Mouse (Mus musculus) cerebral cortex, adult 2 months (tissue): ENCODE measurements around the gene Anapc1.

Experiments
- WGBS: fragments of 180-500 bp; shearing (Covaris S2); methylation state at CpG from one replicate; pipeline ENCODE4 v1.1.7; 2018; 5-methylcytosine and 5-hydroxymethylcytosine counted together

The Anapc1 gene

DNA sequence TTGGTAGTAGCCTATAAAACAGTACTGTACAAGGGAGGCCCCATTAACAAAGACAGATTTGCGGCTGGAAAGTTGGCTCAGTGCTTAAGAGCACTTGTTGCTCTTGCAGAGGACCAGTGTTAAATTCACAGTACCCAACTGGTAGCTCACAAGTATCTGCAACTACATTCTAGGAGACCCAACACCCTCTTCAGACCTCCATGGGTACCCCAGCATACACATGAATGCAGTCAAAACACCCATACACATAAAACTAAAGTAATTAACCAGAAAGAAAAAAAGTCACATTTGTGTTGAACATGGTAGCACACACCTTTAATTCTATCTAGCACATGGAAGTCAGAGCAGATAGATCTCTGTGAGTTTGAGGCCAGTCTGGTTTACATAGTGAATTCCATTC lies 9.9 kb upstream of the Anapc1 start:
- 98% methylated on average over 1 of the region's 1 CpGs for WGBS

DNA sequence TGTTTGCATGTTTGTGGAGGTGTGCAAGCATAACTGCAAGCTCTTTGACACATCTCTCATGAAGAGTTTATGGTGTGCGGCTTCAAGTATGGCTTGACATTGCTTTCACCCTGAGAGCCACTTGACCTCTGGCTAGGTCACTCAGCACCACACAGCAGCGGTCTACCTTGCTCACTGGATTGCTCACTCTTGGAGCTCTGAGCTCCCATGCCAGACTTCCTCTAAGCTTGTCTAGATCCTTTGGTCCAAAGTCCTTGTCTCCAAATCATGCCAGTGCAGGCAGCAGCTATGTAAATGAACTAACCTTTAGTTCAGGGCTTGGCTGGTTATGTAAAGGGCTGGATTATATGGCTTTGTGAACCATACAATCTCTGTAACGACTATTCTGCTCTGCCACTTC lies 9.2 kb upstream of the Anapc1 start:
- WGBS: 87% methylated on average over 3 of the region's 3 CpGs

DNA sequence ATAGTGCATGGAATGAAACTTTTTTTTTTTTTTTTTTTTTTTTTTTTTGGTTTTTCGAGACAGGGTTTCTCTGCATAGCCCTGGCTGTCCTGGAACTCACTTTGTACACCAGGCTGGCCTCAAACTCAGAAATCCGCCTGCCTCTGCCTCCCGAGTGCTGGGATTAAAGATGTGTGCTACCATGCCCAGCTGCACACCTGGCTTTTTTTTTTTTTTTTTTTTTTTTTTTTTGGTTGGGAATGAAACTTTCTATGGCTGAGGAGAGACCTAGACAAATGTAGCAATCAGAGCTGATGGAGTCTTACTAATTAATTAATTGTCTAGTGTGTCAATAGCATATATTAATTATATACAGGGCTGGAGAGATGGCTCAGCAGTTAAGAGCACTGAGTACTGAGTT lies 6.6 kb upstream of the Anapc1 start:
- WGBS: 69% methylated on average over 3 of the region's 3 CpGs

DNA sequence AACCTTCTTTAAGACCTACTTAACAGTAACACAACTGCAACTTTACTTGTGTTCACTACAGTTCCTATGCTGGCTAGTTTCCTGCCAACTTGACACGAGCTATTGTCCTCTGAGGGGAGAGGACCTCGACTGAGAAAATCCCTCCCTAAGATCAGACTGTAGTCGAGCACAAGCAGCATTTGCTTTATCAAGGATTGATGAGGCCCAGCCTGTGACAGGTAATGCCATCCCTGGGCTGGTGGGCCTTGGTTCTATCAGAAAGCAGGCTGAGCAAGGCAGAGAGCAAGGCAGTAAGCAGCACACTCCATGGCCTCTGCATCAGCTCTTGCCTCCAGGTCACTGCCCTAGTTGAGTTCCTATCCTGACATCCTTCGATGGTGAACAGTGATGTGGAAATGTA lies 6.0 kb upstream of the Anapc1 start:
- 68% methylated on average over 4 of the region's 4 CpGs for WGBS

DNA sequence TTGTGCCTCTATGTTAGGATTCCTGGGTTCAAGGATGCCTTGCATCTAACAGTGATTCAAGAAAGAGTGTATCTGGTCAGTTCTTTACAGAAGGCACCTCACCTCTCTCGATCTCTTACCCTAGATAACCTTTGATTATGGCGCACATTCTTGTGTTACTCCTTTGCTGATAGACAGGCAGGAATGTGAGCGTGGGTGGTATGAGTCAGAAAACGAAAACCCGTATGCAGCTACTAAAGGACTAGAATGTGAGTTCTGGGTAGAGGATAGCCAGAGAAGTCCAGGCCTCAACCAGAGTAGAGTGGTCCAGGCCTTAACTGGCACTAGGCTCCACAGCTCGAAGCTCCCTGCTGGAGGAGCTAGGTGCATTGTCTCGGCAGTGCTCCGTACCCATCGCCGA lies 5.6 kb upstream of the Anapc1 start:
- 89% methylated on average over 10 of the region's 10 CpGs for WGBS

DNA sequence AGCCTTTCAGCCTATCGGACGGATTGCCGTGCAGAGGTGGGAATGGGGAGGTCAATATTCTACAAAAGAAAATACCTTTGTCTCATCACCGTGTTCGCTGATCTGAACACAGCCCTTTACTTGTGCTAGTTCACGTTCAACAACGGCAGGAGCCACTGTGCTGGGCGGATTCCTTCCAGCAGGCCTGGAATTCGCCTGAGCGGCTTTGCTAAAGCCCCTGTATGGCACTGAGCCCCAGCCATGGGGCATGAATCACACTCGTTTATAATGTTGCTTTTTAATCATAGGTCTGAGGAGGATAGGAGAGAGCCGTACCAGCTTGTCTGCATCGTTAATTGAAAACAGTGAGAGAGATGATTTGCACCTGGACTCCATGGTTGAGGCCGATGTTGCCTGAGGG lies 5.1 kb upstream of the Anapc1 start:
- WGBS: 76% methylated on average over 14 of the region's 14 CpGs

DNA sequence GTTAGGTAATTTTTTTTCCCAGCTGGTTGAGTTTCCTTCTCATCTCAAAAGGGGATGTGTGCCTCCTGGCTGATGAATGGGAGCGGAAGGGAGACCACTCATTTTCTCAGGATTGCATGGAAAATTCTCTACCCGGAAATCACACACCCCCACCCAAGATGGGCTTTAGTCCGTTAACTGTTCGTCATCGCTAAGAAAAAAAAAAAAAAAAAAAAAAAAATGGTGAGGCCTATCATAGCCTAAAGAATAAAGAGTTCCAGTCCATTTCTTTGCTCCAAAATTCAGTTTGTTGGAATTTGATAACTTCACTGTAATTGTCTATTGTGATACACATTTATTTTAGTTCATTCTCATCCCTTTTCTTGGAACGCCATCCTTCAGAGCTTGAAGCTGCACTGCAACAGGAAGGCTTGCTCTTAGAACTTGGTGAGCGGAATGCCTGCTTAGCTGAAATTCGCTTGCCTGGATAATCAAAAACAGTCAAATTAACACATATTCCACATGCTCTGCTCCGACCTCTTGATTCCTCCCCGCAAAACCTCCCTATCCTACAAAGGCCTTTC lies 448 bp upstream of the Anapc1 start:
- 41% methylated on average over 10 of the region's 10 CpGs for WGBS

DNA sequence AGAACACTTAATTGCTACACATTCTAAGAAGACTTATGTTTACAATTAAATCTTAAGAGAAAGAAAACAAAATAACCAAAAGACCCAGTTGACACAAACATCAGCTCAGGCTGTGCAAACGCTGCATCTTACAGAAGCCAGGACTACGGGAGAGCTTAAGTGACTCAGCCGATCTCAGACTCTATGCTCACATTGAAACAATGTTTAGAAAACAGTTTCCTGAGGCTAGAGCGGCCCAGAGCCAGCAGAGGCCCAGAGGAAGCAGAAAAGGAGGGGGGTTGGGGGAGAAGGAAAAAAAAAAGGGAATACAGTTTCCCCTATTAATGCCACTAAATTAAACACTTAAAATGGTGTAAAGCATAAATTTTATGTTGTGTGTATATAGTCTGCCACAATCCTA lies 6.5 kb downstream of the Anapc1 start:
- WGBS: 50% methylated on average over 4 of the region's 4 CpGs

DNA sequence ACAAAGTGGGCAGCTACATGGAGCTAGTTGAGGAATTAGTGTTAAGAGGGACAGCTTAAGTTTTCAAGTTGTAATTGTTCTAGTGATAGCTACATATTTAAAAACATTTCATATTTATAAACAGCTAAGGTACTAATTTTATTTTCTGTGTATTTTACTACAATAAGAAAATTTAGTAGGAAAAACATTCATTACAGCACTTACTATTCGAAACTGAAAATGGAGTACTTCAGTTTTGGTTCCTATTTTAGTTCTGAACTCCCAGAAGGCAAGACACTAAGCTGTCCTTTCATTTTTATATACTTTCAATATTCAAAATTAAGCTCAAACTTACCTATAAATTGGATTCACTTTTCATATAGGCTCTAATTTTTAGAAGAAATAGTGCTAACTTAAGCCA lies 66.6 kb downstream of the Anapc1 start:
- WGBS: 79% methylated on average over 1 of the region's 1 CpGs

DNA sequence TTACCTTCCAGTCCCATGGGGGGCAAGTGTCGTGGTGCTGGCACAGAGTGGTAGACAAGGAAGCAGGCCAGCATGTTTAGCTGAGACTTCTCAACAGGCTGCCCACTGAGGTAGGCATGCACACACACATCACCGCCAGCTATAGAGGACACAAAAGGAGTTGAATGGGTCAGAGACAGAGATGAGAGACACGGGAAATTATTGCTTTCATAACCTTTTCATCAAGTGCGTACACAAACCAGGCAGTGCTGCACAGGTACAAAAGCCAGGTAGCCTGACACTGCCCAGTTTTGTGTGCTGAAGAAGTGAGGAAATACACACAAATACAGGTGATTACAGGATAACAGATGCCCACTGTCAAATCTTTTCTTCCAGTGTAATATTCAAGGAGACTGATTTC lies 71.8 kb downstream of the Anapc1 start:
- WGBS: 93% methylated on average over 4 of the region's 4 CpGs

DNA sequence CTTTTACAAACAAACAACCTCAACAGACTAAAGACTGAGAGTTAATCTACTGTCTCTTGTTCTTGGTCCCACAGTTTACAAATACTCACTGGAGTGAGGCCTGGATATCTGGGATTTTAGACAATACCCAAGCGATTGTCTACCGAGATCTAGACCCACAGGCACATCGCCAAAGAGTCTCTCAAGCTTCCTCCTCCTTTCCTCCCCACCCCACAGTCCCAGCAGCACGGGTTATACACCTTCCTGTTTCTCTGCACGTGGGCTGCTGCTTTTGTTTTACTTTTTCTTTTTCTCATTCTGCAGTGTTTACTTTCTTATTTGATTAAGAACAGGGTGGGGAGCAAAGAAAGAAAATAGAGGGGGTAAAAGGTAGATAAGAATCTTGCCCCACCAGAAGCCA lies 73.8 kb downstream of the Anapc1 start:
- 71% methylated on average over 5 of the region's 5 CpGs for WGBS

DNA sequence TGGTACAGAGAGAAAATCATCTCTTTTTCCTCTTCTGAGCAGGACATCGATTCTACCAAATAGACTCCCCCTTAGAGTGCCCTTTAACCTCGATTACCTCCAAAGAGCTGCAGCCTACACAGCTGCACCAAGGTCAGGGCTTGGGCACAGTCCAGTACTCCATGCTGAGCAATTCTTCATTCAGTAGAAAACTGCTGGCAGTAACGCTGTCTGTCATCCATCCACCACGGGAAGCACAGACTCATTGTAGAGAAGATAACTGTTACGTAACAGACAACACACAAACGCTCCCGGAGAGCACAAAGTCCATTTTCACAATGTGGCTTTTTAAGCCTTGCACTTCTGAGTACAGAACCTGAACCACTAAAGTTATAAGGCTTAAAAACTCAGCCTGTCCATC lies 74.9 kb downstream of the Anapc1 start:
- 73% methylated on average over 7 of the region's 7 CpGs for WGBS

DNA sequence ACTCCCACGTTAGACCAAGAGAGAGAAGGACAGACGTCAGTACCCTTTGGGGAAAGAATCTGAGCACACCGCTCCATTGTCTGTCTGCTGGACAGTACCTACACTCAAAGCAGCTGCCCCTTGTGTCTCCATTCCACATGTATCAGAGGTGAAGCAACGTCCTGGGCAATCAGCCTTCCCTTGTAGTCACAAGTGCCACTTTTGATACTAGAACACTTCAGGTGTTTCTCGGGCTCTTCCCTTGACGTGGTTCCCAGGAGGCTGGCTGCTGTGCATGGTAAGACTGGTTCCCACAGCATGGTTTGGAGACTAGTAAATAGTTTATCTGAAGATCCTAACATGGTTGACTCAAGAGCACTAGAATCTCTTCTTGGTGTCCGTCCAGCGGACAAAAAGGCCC lies 76.0 kb downstream of the Anapc1 start:
- WGBS: 93% methylated on average over 8 of the region's 8 CpGs

DNA sequence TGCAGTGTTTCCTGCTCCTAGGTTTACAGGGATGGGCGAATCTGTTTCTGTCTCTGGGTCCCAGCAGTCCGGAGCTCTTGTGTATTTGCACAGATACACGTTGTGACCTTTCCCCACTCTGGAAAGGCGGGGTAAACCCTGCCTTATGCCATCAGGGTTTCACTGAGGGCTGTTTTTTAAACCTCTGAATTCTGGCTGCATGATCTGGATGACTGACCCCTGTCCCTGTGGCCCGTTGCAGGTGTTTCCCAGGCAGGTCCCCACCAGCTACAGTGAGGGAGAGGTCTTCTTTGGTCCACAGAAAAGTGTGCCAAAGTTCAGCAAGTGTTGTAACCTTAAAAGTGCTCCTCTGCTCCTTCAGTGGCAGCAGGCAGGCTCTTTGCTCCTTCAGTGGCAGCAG lies 77.9 kb downstream of the Anapc1 start:
- WGBS: 88% methylated on average over 5 of the region's 5 CpGs

DNA sequence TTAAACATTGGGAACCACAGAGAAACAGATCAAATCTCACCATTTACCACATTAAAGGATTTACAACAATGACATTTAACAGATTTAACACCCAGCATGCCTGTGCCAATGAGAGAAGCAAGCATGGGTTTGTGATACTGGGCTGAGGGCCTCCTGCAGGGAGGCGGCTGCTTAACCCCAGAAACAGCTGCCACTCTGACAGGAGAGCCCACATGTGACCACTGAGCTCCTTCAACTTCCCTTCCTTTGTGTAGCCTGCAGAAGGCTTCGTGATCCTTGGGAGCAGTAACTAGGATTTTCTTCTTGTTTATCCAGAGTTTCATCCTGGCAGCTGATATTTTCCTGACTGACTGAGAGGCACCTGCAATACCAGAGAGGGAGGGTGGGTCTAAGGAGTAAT lies 85.7 kb downstream of the Anapc1 start:
- 64% methylated on average over 2 of the region's 2 CpGs for WGBS

DNA sequence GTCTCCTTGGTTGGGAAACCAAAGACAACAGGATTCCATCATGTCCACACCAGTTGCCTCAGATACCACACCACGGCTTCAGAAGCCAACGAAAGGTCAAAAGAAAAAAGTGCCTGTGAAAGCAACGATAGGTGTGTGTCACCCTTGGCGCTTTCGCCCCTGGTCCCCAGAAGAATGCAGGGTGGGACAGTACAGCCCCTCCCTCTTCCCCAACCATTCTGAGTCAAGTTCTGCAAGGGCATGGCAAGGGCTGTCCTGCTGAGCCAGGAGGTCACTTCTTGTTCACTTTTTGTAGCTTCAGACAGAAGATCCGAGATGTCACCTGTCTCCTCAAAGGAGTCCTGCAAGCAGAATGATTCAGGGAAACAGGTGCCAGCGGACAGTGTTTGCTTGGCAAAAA lies 94.9 kb downstream of the Anapc1 start:
- WGBS: 94% methylated on average over 7 of the region's 7 CpGs

DNA sequence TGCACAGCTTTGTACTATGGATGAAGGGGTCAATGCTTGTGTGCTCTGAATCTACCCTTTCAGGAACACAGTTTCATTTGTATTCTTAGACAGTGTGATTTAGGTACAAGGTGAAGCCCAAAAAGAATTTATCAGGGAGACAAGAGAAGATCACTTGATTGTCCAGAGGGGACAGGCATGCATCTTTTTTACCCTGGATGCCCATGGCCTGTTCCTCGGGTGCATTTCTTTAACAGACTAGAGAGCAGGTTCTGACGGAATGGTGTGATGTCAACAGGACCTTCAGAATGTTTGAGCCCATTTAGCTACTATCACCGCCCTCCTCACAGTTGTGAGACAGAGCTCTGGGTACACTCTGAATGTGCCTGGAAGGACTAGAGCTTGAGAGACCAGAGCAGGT lies 96.3 kb downstream of the Anapc1 start, which contains the start of gene Spdye4c:
TSS of gene Spdye4c (plus strand) at position 301 of the 400 bp plus-strand sequence.
- 93% methylated on average over 3 of the region's 3 CpGs for WGBS

DNA sequence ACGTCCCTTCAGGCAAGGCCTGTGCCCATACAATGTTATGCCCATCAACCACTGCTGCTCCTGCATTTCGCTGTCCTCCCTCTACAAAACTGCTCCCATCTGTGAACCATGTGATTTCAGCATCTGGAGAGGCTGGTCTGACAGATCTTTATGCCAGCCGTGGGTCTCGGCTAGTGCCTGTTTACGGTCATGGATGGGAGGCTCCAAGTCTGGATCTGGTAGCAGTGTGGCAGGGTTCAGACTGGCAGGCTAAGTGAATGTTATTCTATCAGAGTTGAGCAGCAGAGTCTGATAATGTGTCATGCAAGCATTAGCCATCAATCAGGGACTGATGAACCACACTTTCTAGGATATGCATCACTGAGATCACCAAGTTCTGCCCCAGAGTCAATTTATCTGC lies 104.3 kb downstream of the Anapc1 start:
- WGBS: 86% methylated on average over 5 of the region's 5 CpGs

DNA sequence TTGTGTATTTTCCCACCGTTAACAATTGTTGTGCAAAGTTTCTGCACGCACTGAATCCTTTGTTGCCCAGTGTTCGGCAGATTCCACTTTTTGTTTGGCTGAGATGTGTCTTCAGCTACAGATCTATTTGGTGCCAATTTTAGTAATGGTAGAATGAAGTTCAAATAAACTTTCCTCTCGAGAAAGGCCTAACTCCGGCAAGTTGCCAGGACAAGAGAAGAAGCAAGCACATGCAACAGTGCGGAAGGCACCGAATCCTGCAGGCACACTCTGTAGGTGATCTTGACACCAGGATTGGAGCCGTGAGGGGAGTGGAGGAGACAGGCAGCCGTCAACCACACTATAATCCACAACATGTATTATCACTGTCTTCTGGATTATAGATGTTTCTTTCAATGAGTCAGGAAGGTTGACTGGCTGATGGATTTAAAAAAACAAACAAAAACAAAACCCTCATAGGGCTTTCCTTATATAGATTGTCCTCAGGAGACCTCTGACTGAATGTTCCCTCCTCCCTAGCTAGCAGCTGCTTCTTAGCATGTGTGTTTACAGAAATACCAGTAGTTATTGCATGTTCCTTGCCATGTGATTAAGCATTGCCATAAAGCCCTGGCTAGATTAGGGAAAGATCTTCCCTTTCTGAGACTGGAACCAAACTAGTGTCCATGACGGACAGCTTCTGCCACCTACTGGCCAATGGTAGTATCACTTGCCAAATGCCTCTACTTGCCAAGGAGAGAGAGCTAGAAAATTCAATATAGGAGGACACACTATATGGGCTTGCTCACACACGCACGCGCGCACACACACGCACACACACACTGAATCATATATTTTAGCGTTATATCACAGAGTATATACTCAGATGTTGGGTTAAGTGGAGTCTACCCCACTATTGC lies 114.2 kb downstream of the Anapc1 start:
- 43% methylated on average over 16 of the region's 16 CpGs for WGBS

DNA sequence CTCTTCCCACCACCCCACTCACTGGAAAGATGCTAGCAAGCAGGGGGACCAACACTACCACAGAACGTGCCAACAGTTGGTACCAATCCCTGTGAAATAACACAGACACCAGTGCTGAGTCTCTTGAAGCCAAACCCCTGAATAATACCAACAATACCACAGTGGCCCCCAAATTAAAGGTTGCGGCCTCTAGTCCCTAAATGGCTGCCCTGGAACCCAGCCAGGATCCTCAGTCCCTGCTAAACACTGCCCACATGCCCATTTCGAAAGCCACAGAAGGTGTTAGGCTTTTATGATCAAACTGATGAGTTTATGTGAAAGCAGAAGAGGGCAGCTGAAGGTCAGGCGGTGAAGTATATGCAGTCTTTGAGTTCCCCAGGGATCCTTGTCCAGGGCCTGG lies 116.2 kb downstream of the Anapc1 start:
- WGBS: 87% methylated on average over 4 of the region's 4 CpGs

DNA sequence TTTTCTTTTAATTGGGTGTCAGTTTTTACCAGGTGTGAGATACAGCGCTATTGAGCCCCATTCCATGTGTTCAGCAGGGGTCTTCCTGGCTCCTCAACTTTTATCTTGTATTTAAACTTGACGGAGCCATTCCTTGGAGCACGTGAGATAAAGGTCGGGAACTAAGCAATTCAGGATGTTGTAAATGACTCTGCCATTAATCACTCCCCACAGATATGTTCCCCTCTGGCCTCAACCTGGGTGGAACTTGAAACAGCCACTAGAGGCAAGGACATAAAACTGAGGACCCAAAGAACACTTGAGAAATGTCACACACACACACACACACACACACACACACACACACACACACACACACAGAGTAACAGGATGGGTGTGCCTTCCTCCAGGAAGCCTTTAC lies 118.7 kb downstream of the Anapc1 start:
- WGBS: 87% methylated on average over 4 of the region's 4 CpGs

DNA sequence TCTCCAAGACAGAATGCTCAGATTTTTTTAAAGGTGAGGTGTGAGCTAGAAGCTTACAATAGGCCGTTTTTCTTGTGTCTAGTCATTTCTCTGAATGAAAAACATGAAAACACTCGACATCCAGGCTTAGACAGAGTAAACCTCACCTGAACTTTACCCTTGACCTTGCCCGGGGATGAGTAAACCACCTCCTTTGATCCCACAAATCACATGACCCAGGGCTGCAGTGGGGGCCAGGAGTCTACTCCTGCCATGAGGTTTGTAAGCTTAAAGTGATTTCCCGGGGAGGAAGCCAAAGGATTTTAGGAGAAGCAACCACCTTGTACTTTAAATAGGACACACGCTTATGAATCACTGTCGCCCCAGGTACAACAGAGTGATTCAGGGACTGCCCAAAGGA lies 119.2 kb downstream of the Anapc1 start:
- 87% methylated on average over 6 of the region's 6 CpGs for WGBS

DNA sequence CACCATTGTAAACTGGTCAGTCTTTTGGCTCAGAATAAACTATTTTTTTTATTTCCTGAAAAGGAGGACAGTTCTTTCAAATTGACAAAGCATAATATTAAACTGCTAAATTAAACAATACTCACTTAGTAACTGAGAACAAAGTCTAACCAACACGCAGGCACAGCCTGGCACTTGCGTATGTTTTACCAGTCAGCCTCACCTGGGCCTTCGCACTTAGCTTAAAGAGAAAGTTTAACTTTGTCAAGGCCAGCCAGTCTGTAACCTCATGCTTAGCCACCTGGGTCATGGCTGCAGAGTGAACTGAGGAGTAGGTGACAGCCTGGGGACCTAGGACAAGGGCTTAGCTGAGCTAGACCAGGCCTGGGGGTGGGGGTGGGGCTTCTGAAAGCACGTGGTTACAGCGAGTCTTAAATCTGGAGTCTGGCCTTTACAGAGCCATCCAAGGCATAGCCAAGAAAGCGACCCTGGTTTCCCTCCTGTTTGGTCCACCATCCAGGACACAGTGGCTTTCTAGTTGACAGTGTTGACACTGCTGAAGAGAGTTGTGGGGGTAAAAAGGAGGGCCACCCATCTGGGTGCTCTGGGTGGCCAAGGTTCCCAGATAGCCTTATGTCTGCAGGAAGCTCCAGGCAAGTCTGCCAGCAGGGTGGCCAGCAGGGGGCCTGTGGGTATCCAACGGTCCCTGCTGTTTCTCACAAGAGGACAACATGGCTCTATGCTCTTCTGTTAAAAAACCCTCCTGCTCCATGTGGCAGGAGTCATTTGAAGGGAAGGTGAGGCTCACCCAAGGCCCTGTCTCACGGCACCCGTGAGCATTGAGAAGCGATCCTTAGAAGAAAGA lies 120.7 kb downstream of the Anapc1 start:
- WGBS: 78% methylated on average over 10 of the region's 10 CpGs
